Mouse (Mus musculus): ENCODE data around the gene Gna15.

DNA sequence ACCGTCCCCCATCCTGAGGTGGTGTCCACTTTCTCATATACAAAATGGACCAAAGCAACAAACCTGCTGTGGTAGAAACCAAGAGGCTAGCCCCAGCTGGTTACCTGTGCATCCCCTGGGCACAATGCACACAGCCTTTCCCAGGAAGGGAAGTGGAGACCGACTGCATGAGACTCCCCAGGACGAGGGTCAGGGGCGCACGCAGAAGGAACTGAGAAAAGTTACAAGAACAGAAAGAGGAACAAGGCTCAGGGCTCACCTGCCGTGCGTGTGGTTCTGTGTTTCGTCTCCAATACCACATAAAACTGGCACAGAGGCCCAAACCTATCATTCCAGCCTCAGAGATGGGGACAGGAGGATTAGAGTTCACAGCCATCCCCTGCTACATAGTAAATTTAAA is 6.8 kb downstream of the Gna15 start:
- TF ChIP-seq CTCF (IDR thresholded peaks at IDR 0.05; ENCODE audit: extremely low read depth, insufficient read depth, low read length), result no peak
- no peak for TF ChIP-seq POLR2A (IDR thresholded peaks at IDR 0.05; ENCODE audit: extremely low read depth, insufficient read depth, low read length)

Measured in cortical plate, adult 2 months (tissue).